Mouse (Mus musculus) liver, postnatal 0 days (tissue): Measurements from ENCODE around the gene Qars.

Source experiments
- CTCF ChIP-seq: sonication (generic); IDR thresholded peaks from 2 replicates; pipeline ENCODE4 v1.5.1; 2016; ENCODE audit warnings: antibody characterized with exemption, low read depth
- EP300 ChIP-seq: IDR thresholded peaks from 2 replicates; pipeline ENCODE4 v1.6.1; 2016; ENCODE audit warnings: antibody characterized with exemption, low read depth, mild to moderate bottlenecking

DNA sequence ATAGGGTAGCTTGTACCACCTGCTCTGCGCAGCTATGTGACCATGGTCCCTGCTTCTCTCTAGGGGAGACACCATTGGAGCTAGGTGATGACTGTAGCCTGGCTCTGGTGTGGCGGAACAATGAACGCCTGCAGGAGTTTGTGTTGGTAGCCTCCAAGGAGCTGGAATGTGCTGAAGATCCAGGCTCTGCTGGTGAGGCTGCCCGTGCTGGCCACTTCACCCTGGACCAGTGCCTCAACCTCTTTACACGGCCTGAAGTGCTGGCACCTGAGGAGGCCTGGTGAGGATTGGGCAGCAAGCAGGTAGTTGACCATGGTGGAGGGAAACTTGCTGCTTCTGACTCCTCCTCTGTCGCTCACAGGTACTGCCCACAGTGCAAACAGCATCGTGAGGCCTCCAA is 8.3 kb upstream of the Qars start:
- TF ChIP-seq CTCF, result no peak
- TF ChIP-seq EP300, result no peak
